In genomic region chr1:118481365-118481702, GRCm38 (mm10) we compare ENCODE assay signal across 9 mouse cellular contexts.
DNase-seq lines count a peak whose midpoint lies in the region; ATAC-seq and TF ChIP-seq lines count a peak whose summit lies in the region.
"Had no signal": no experiment of that assay in that cellular context is flagged by ENCODE, and none has a peak within 500 bp of the region (broad histone marks: within the 10 kb centered on the region; RNA-seq: fewer than 3 reads in every experiment).

No protein-coding gene starts in this region.

- no peaks in the 10 kb centered on the region for H3K79me2 ChIP-seq in MEL (ENCODE audit: control insufficient read depth, insufficient read depth, low read length, poor library complexity)

- WGBS in heart, embryonic 10.5 days: 38% methylated on average over 4 of the region's 4 CpGs

- ATAC-seq in monocyte, adult 5-6 weeks (replicated peaks; ENCODE audit: insufficient number of reproducible peaks, low FRiP score, low TSS enrichment, poor library complexity, severe bottlenecking): no peak

- no peaks in the 10 kb centered on the region for H3K9me3 ChIP-seq in MEL (replicated peaks; ENCODE audit: insufficient read depth, low read length)
- no peaks in the 10 kb centered on the region for H3K9me3 ChIP-seq in heart, embryonic 10.5 days

- H3K4me1 ChIP-seq in MEL (ENCODE audit: control insufficient read depth in 1 of 2, insufficient read depth in 2 of 2, low read length in 2 of 2): peaks cover 55 to 78% of the 10 kb centered on the region in 2 experiments
- peaks cover 51% of the 10 kb centered on the region for H3K4me1 ChIP-seq in heart, embryonic 10.5 days

- peak; percentile 31 for DNase-seq in adrenal gland, postnatal 10 days
- no peak for DNase-seq in adrenal gland, postnatal 4 days (ENCODE audit: low spot score in 2 of 2)
- peak; percentile 67 for DNase-seq in MEL (ENCODE audit: low read depth, low spot score)
- DNase-seq in heart, embryonic 10.5 days (ENCODE audit: low spot score): no peak
- peak; percentile 52 to 68 for DNase-seq in lung, adult 18-20 months
- no peak for DNase-seq in adrenal gland, adult 2 months
- no peak for DNase-seq in T-cell, adult 2 months (ENCODE audit: low spot score)
- DNase-seq: kidney, adult 9 months had no signal

- H3K36me3 ChIP-seq in MEL (ENCODE audit: control insufficient read depth in 1 of 2, insufficient read depth in 2 of 2, low read length in 2 of 2): peaks cover 2 to 74% of the 10 kb centered on the region in 2 experiments; a peak in 3 of 4 replicates
- no peaks in the 10 kb centered on the region; the same call in 1 of the 2 replicates for H3K36me3 ChIP-seq in heart, embryonic 10.5 days

- H3K9ac ChIP-seq in MEL (ENCODE audit: control insufficient read depth, low read depth, low read length, poor library complexity, severe bottlenecking): peak overlapping the region; percentile 16

- TF ChIP-seq CTCF in MEL (IDR thresholded peaks at IDR 0.05 in 2 of 3, conservative IDR thresholded peaks at IDR 0.05 in 1 of 3; ENCODE audit: control insufficient read depth in 1 of 3, insufficient read depth in 1 of 3, low read depth in 2 of 3, low read length in 3 of 3, poor library complexity in 1 of 3, severe bottlenecking in 1 of 3): no peak

- no peak for TF ChIP-seq RAD21 in MEL (IDR thresholded peaks at IDR 0.05; ENCODE audit: low read depth, low read length)

- peak overlapping the region in 1 of 2 experiments; percentile 14; a peak in 2 of 4 replicates for H3K4me3 ChIP-seq in MEL (ENCODE audit: control insufficient read depth in 1 of 2, insufficient read depth in 1 of 2, low read depth in 2 of 2, low read length in 2 of 2)
- peak overlapping the region; percentile 54 for H3K4me3 ChIP-seq in heart, embryonic 10.5 days

- H3K27ac ChIP-seq in MEL (ENCODE audit: control insufficient read depth, low read depth, low read length): peak overlapping the region; percentile 82
- peak overlapping the region; percentile 89 for H3K27ac ChIP-seq in heart, embryonic 10.5 days

- TF ChIP-seq EP300 in MEL (IDR thresholded peaks at IDR 0.05; ENCODE audit: low read depth in 1 of 2, low read length in 2 of 2): no peak

- H3K27me3 ChIP-seq in MEL (ENCODE audit: control insufficient read depth in 1 of 2, insufficient read depth in 2 of 2, low read length in 2 of 2): no peaks in the 10 kb centered on the region
- no peaks in the 10 kb centered on the region for H3K27me3 ChIP-seq in heart, embryonic 10.5 days (ENCODE audit: insufficient read depth, poor library complexity, severe bottlenecking)

- TF ChIP-seq POLR2A in MEL (IDR thresholded peaks at IDR 0.05; ENCODE audit: control insufficient read depth in 1 of 2, insufficient read depth in 1 of 2, low read depth in 1 of 2, low read length in 2 of 2, poor library complexity in 1 of 2): no peak

TF ChIP-seq in MEL, 35 proteins besides CTCF, POLR2A, EP300 and RAD21:
- no peak for TF ChIP-seq MEF2A (IDR thresholded peaks at IDR 0.05; ENCODE audit: extremely low read depth, insufficient replicate concordance, low read depth, low read length, poor library complexity, severe bottlenecking)
- TF ChIP-seq SIN3A (IDR thresholded peaks at IDR 0.05; ENCODE audit: low read length): peak; percentile 9; the same call in 1 of the 2 replicates
- no peak for TF ChIP-seq USF2 (IDR thresholded peaks at IDR 0.05; ENCODE audit: borderline replicate concordance in 1 of 2, insufficient read depth in 1 of 2, low read depth in 1 of 2, low read length in 2 of 2)
- TF ChIP-seq GABPA (IDR thresholded peaks at IDR 0.05; ENCODE audit: low read depth, low read length): no peak
- TF ChIP-seq ELF1 (IDR thresholded peaks at IDR 0.05; ENCODE audit: low read depth, low read length): no peak
- no peak for TF ChIP-seq SMC3 (IDR thresholded peaks at IDR 0.05; ENCODE audit: low read depth, low read length)

Comparison
In these comparisons a context has a peak if more than half of its experiments do, and no peak if none do; other contexts are left out.
1. DNase-seq: peak in adrenal gland, postnatal 10 days (single experiment), MEL (single experiment) and lung, adult 18-20 months (2 of 2); none in adrenal gland, postnatal 4 days (0 of 2), heart, embryonic 10.5 days (single experiment), adrenal gland, adult 2 months (single experiment) and T-cell, adult 2 months (single experiment).